Mouse (Mus musculus) heart, postnatal 0 days (tissue): ENCODE data around the gene Atp9a. TPM values are rescaled to one million over a fixed set of nuclear protein-coding genes. Genes with fewer than 3 reads are reported as not detected.

Source experiments
- ATAC-seq: fragments of 200-750 bp; cut with Nextera tagmentation; 2 replicates; pipeline ENCODE4 v1.8.0; 2017; ENCODE audit warnings: low read depth, moderate number of reproducible peaks, moderate library complexity; ENCODE audit not compliant: insufficient read depth
- DNase-seq: peaks from one replicate; pipeline ENCODE4 v3.0.0-alpha.2; 2016; ENCODE audit warnings: low spot score
- H3K27ac ChIP-seq: fragments of 300-500 bp; sonication (generic); 2 replicates; pipeline ENCODE4 v1.5.1; 2014; ENCODE audit warnings: low read depth, mild to moderate bottlenecking
- H3K27me3 ChIP-seq: fragments of 300-500 bp; sonication (generic); 2 replicates; pipeline ENCODE4 v1.6.1; 2014; ENCODE audit warnings: low read length, mixed read lengths; ENCODE audit not compliant: control insufficient read depth, insufficient read depth
- H3K36me3 ChIP-seq: fragments of 300-500 bp; sonication (generic); replicated peaks from 2 replicates; pipeline ENCODE4 v1.6.1; 2014; ENCODE audit warnings: low read length, mixed read lengths; ENCODE audit not compliant: control insufficient read depth, insufficient read depth
- H3K4me1 ChIP-seq: fragments of 300-500 bp; sonication (generic); 2 replicates; pipeline ENCODE4 v1.6.1; 2014; ENCODE audit warnings: antibody characterized with exemption; ENCODE audit not compliant: control insufficient read depth, insufficient read depth
- H3K4me2 ChIP-seq: fragments of 300-500 bp; sonication (generic); 2 replicates; pipeline ENCODE4 v1.6.1; 2014; ENCODE audit warnings: low read depth, mild to moderate bottlenecking, low read length, moderate library complexity
- H3K4me3 ChIP-seq: fragments of 300-500 bp; sonication (generic); 2 replicates; pipeline ENCODE4 v1.5.1; 2014; ENCODE audit warnings: low read depth, low read length
- H3K9ac ChIP-seq: fragments of 300-500 bp; sonication (generic); replicated peaks from 2 replicates; pipeline ENCODE4 v1.6.1; 2014; ENCODE audit warnings: low read depth, low read length, mixed read lengths
- H3K9me3 ChIP-seq: fragments of 300-500 bp; sonication (generic); replicated peaks from 2 replicates; pipeline ENCODE4 v1.6.1; 2016; ENCODE audit warnings: low read length; ENCODE audit not compliant: control insufficient read depth
- CTCF ChIP-seq: IDR thresholded peaks from 2 replicates; pipeline ENCODE4 v1.5.1; 2016; ENCODE audit warnings: antibody characterized with exemption, control low read depth, low read depth
- EP300 ChIP-seq: IDR thresholded peaks from 2 replicates; pipeline ENCODE4 v1.6.1; 2016; ENCODE audit warnings: antibody characterized with exemption, low read depth
- WGBS: fragments of 180-500 bp; shearing (Covaris S2); extraction: QIAGEN DNeasy Blood & Tissue Kit; methylation state at CpG from one replicate; pipeline ENCODE4 v1.1.7; 2014; 5-methylcytosine and 5-hydroxymethylcytosine counted together
- polyA plus RNA-seq: library from polyadenylated mRNA; unstranded; fragments of >200 nt; fragmentation: Nextera tagmentation; extraction: Ambion mirVana; gene quantifications from 2 replicates; pipeline ENCODE4 v1.2.1, GENCODE M21; 2015
- total RNA-seq: library from RNA; depleted of rRNA; stranded (reverse); fragments of >200 nt; gene quantifications from 2 replicates; pipeline ENCODE4 v1.2.3, GENCODE M21; 2014; ENCODE audit warnings: low replicate concordance

Atp9a gene
- total and polyA plus RNA-seq, 2 experiments from 2014 or later = 12.8 to 46.1 TPM

GRCm38 (mm10) chr2:168685909-168686308, 56.3 kb downstream of the Atp9a start:
- no peaks in the 10 kb centered on the region; the same call in 1 of the 2 replicates for H3K36me3 ChIP-seq
- no peak overlapping the region for H3K4me2 ChIP-seq
- H3K4me3 ChIP-seq = no peak overlapping the region
- 92% methylated on average over 9 of the region's 9 CpGs for WGBS
- no peak for ATAC-seq
- H3K9ac ChIP-seq = no peak overlapping the region
- no peaks in the 10 kb centered on the region for H3K4me1 ChIP-seq
- TF ChIP-seq EP300 (no peak), CTCF (no peak)
- H3K27ac ChIP-seq = no peak overlapping the region
- no peak for DNase-seq
- H3K27me3 ChIP-seq = no peaks in the 10 kb centered on the region
- H3K9me3 ChIP-seq = no peaks in the 10 kb centered on the region

- TF ChIP-seq CTCF (no peak), EP300 (no peak)
- DNase-seq = no peak
- Histone ChIP-seq H3K9me3 (no peaks in the 10 kb centered on the region), H3K27ac (no peak overlapping the region), H3K9ac (no peak overlapping the region), H3K27me3 (no peaks in the 10 kb centered on the region), H3K4me2 (no peak overlapping the region), H3K4me1 (no peaks in the 10 kb centered on the region), H3K36me3 (no peaks in the 10 kb centered on the region; the same call in 1 of the 2 replicates), H3K4me3 (no peak overlapping the region)
- WGBS = 67% methylated on average over 3 of the region's 3 CpGs
- ATAC-seq = no peak
Measured at GRCm38 (mm10) chr2:168684695-168685094, 57.5 kb downstream of the Atp9a start.

GRCm38 (mm10) chr2:168683520-168684150, 58.6 kb downstream of the Atp9a start:
- Histone ChIP-seq H3K4me2 (no peak overlapping the region), H3K9ac (no peak overlapping the region), H3K4me3 (no peak overlapping the region), H3K27ac (no peak overlapping the region), H3K9me3 (no peaks in the 10 kb centered on the region), H3K4me1 (no peaks in the 10 kb centered on the region), H3K36me3 (no peaks in the 10 kb centered on the region; the same call in 1 of the 2 replicates), H3K27me3 (no peaks in the 10 kb centered on the region)
- TF ChIP-seq EP300 (no peak), CTCF (no peak)
- no peak for ATAC-seq
- WGBS = 49% methylated on average over 15 of the region's 15 CpGs
- DNase-seq = no peak

GRCm38 (mm10) chr2:168682721-168683120, 59.5 kb downstream of the Atp9a start:
- ATAC-seq (no peak), DNase-seq (no peak)
- Histone ChIP-seq H3K9ac (no peak overlapping the region), H3K4me2 (no peak overlapping the region), H3K4me1 (no peaks in the 10 kb centered on the region), H3K27me3 (no peaks in the 10 kb centered on the region), H3K36me3 (no peaks in the 10 kb centered on the region; the same call in 1 of the 2 replicates), H3K27ac (no peak overlapping the region), H3K4me3 (no peak overlapping the region), H3K9me3 (no peaks in the 10 kb centered on the region)
- WGBS = 86% methylated on average over 2 of the region's 2 CpGs
- no peak for TF ChIP-seq EP300

- Histone ChIP-seq H3K9ac (no peak overlapping the region), H3K9me3 (no peaks in the 10 kb centered on the region), H3K36me3 (no peaks in the 10 kb centered on the region; the same call in 1 of the 2 replicates), H3K4me1 (no peaks in the 10 kb centered on the region), H3K27ac (no peak overlapping the region), H3K4me3 (no peak overlapping the region), H3K4me2 (no peak overlapping the region), H3K27me3 (no peaks in the 10 kb centered on the region)
- DNase-seq (no peak), ATAC-seq (no peak)
- TF ChIP-seq EP300 (no peak), CTCF (no peak)
- WGBS = 86% methylated on average over 9 of the region's 9 CpGs
Measured at GRCm38 (mm10) chr2:168681531-168681930, 60.7 kb downstream of the Atp9a start.
